In the genomic region with DNA sequence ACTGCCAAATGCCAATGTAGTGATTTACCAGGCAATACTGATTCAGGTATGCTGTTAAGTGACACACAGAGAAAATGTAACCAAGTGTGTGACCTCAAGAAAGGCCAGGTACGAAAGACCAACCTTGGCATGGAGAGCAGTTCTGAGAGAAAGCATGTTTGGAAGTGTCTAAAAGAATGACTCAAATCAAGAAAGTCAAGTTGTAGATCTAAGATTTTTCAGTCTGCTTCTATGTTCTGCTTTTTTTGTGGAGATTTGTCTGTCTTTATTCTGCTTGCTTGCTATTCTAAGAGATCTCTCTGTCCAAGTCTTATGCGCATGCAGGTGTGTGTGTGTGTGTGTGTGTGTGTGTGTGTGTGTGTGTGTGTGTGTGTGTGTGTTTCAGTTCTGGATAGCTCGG, we compare ENCODE assay signal across 16 mouse cellular contexts.
"Had no signal": no experiment of that assay in that cellular context is flagged by ENCODE, and none has a peak within 500 bp of the region (broad histone marks: within the 10 kb centered on the region; RNA-seq: fewer than 3 reads in every experiment).

No protein-coding gene starts in this region.

- H3K36me3 ChIP-seq: neural tube, embryonic 13.5 days; neural tube, embryonic 15.5 days; stomach, embryonic 15.5 days had no signal

- H3K27ac ChIP-seq: neural tube, embryonic 13.5 days; neural tube, embryonic 15.5 days; stomach, embryonic 15.5 days; stomach, postnatal 0 days had no signal

- DNase-seq: retina, postnatal 1 day; right cerebral cortex, adult 18-20 months; right cerebral cortex, postnatal 14 days; right cerebral cortex, postnatal 25 days; right cerebral cortex, postnatal 4 days; spleen, adult 18-20 months; thymus, adult 18-20 months; thymus, adult 2 months; thymus, postnatal 14 days; thymus, postnatal 25 days; thymus, postnatal 36 days; thymus, postnatal 4 days had no signal

- H3K9ac ChIP-seq: neural tube, embryonic 13.5 days; neural tube, embryonic 15.5 days; stomach, embryonic 15.5 days had no signal

- H3K9me3 ChIP-seq: neural tube, embryonic 13.5 days; neural tube, embryonic 15.5 days; stomach, embryonic 15.5 days had no signal

- H3K27me3 ChIP-seq: neural tube, embryonic 13.5 days; neural tube, embryonic 15.5 days; stomach, embryonic 15.5 days had no signal

- H3K4me1 ChIP-seq: stomach, embryonic 15.5 days had no signal

- H3K4me3 ChIP-seq: neural tube, embryonic 13.5 days; neural tube, embryonic 15.5 days; stomach, embryonic 15.5 days had no signal

- H3K4me2 ChIP-seq: neural tube, embryonic 13.5 days; neural tube, embryonic 15.5 days; stomach, embryonic 15.5 days had no signal
